Mouse (Mus musculus): ENCODE measurements around the gene Usp29.

Gene Usp29

GRCm38 (mm10) chr7:6926731-6926995 is 196.3 kb downstream of the Usp29 start:
- WGBS, result 46% methylated on average over 4 of the region's 4 CpGs

DNA sequence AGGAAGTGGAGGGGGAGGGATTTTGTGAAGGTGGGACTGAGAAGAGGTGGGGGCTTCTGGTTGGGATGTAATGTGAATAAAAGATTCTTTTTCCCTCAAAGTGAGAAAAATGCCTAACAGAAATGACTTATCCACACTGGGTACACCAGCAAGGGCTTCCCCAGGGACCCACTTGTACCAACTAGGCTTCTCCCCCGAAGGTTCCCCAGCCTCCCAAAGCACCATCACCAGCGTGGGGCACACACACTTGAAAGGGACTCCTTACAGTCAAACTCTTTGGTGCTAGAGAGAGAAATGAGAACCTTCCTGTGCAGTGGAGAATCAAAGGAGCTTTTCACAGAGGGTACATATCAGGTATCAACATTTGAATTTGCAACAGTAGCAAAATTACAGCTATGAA is 198.9 kb downstream of the Usp29 start:
- 64% methylated on average over 2 of the region's 2 CpGs for whole genome bisulfite sequencing

DNA sequence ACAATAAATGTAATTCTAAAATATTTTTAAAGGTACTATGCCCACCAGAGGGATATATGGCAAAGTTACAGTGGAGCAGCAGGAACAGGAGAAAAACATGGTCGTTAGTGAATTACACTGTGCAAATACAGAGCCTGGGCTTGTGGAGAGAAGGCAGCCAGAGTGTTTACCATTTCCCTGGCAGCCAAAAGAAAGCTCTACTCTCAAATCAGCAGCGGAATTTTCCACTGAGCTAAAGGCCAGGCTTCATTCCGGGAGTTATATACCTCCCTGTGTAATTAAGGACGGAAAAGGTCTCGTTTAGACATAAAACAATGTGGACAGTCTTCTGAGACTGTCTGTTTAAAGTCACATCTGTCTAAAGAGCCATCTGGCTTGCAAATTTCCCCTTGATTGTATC is 204.4 kb downstream of the Usp29 start:
- WGBS, result 43% methylated on average over 5 of the region's 5 CpGs

- 19% methylated on average over 11 of the region's 11 CpGs for WGBS
Observed at GRCm38 (mm10) chr7:6937040-6937439, 206.7 kb downstream of the Usp29 start.

- WGBS, result 17% methylated on average over 16 of the region's 16 CpGs
Observed at GRCm38 (mm10) chr7:6940761-6941231, 210.4 kb downstream of the Usp29 start.

DNA sequence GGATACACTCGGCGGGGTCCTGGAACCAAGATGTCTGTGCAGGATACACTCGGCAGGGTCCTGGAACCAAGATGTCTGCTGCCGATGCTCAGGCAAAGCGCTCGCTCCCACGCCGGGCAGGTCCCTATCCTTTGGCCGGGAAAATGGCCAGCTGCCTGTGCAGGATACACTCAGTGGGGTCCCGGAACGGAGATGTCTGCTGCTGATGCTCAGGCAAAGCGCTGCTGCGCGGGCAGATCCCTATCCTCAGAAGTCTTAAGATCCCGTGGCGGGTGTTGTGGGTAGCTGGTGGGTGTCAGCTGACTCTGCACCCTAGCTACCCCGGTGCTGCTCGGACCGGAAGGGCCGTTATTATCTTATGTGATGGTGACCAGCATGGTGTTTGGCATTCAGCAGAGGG is 217.7 kb downstream of the Usp29 start:
- 92% methylated on average over 20 of the region's 20 CpGs for WGBS

DNA sequence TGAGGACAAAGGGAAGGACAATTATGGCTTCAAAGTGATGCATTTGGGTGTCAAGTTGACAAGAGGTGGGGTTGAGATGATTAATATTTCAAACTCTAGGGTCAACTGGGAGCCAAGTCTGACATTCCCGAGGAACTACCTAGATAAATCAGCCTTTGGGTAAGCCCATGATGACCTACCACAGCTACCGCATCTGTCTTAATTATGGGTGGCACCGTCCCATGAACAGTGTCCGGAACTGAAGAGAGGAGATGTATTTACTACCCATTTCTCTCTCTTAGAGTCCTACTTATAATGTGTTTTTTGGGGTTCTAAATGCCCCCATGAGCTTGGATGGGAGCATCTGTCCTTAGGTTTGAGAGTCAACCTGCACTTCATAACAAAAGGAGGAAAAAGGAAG is 226.2 kb downstream of the Usp29 start:
- WGBS, result 95% methylated on average over 4 of the region's 4 CpGs

DNA sequence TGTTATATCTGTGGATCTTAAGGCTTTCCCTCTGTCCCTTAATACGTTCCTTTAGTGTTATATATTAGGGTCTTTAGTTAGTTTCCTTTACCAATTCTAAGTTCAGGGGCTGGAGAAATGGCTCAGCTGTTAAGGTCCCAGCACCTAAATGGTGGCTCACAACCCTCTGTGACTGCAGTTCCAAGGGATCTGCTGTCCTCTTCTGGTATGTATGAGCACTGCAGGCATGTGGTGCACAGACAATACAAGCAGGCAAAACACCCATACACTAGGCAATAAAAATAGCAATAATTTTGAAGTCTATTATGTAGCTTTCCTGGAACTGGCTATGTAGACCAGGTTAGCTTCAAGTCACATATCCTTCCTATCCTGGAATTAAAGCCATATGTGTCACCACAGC is 228.2 kb downstream of the Usp29 start:
- 77% methylated on average over 1 of the region's 1 CpGs for WGBS

- 95% methylated on average over 1 of the region's 1 CpGs for WGBS
Observed at GRCm38 (mm10) chr7:6973566-6973965, 243.2 kb downstream of the Usp29 start.

- 92% methylated on average over 19 of the region's 19 CpGs for WGBS
Observed at GRCm38 (mm10) chr7:6976890-6977289, 246.5 kb downstream of the Usp29 start.

- WGBS, result 86% methylated on average over 11 of the region's 11 CpGs
Observed at GRCm38 (mm10) chr7:6995251-6995650, 264.9 kb downstream of the Usp29 start, which contains the start of gene Aurkc. Gene Aurkc, plus strand, starts transcription at chr7:6995300.

DNA sequence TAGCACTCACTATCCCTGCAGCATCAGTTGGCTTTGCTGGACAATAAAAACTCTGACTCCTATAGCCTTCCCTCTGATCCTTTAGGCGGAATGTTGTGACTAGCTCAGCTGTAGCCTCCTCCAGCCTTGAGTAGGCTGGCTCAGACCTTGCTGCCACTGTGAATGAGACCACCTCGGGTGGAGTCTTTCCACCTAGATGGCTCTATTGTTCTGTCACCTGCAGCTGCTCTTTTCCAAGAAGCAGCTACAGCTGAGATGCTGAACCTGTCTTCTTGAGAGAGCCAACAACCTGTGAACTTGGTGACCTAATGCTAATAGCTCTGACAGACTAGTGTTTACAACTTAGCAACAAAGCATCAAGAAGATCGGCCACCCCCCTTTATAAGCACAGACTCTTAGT is 268.5 kb downstream of the Usp29 start:
- WGBS, result 65% methylated on average over 3 of the region's 3 CpGs

DNA sequence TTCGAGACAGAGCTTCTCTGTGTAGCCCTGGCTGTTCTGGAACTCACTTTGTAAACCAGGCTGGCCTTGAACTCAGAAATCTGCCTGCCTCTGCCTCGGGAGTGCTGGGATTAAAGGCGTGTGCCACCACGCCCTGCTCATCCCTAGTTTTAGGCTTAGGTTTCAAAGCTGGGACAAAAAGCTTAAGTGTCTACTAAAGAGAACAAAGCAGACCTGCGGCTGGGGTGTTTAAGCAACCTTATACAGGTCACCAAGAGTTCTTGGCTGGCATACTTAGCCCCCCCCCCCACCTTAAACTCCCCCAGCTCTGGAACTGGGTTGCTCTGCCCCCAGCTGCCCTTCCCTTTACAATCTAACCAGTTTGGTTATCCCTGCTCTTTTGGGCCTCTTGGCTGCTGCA is 275.1 kb downstream of the Usp29 start:
- WGBS, result 69% methylated on average over 5 of the region's 5 CpGs
